Mouse (Mus musculus) megakaryocyte, embryonic 14.5 days (primary cell): Measurements from ENCODE around the gene Paxx. TPM values are rescaled to one million over a fixed set of nuclear protein-coding genes. Genes with fewer than 3 reads are reported as not detected.
A peak's percentile ranks its signal among the peaks of the same experiment; 100 is the strongest.

Source experiments
- H3K27me3 ChIP-seq: replicated peaks from 2 replicates; pipeline ENCODE3; 2012; ENCODE audit warnings: inconsistent platforms
- H3K36me3 ChIP-seq: replicated peaks from 2 replicates; pipeline ENCODE3; 2012; ENCODE audit warnings: low read length, inconsistent platforms, mixed read lengths
- H3K4me1 ChIP-seq: 2 replicates; pipeline ENCODE4 v1.6.1; 2012; ENCODE audit warnings: inconsistent platforms
- H3K4me3 ChIP-seq: replicated peaks from 2 replicates; pipeline ENCODE3; 2012; ENCODE audit warnings: moderate library complexity, mild to moderate bottlenecking, inconsistent platforms
- H3K9me3 ChIP-seq: 2 replicates; pipeline ENCODE4 v1.6.1; 2012; ENCODE audit warnings: inconsistent platforms
- FLI1 ChIP-seq: IDR thresholded peaks from 2 replicates; pipeline ENCODE4 v1.6.1; 2012; ENCODE audit warnings: low read length, inconsistent platforms, mixed read lengths
- GATA1 ChIP-seq: IDR thresholded peaks from 3 replicates; pipeline ENCODE4 v1.6.1; 2012; ENCODE audit warnings: mixed read lengths, low read length, inconsistent platforms, borderline replicate concordance
- polyA plus RNA-seq: library from polyadenylated mRNA; stranded (reverse); fragments of >175 nt; gene quantifications from 2 replicates; pipeline ENCODE4 v1.2.3, GENCODE M21; 2012; ENCODE audit warnings: low replicate concordance; ENCODE audit not compliant: insufficient read depth

The Paxx gene
- polyA plus RNA-seq, 1 experiment: 52.3 TPM

DNA sequence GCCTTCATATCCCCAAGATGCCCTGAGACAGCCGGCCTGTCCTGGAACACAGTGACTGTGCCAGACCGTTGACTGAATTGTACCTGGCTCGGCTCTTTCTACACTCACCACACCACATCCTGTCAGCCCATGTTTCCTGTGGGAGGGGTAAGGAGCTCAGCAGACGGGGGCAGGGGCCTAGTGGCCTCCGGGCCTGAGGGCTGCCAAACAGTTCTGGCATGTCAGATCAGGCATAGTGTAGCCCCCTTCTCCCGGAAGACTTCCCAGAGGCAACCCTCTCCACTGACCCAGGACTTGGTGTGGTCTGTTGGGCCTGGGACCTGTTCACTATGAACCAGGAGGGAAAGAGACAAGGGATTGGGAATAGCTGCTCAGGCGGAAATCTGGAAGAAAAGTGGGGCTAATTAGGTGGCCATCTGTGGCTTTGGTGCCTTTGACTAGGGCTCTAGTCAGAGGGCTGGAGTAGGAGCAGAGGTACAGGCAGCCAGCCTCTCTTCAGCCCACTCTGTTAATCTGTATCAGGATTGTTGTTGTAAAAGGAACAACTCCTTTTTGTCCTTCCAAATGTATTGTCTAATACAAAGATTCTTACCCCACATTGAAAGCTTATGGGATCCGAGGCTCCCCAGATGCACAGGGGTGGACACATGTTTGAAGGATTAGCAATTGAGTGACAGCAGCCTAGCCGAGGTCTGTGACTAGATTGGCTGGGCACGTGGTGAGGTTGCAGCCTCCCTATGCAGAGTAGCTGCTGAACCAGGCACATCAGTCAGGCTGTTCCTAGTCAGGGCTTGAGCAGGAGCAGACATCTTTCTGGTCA, 5.1 kb upstream of the Paxx start:
- Histone ChIP-seq H3K4me1 (peaks cover 78% of the 10 kb centered on the region), H3K9me3 (no peaks in the 10 kb centered on the region), H3K27me3 (peaks cover 25% of the 10 kb centered on the region), H3K4me3 (peak overlapping the region; percentile 74), H3K36me3 (no peaks in the 10 kb centered on the region)
- TF ChIP-seq FLI1: no peak
- no peak for TF ChIP-seq GATA1

DNA sequence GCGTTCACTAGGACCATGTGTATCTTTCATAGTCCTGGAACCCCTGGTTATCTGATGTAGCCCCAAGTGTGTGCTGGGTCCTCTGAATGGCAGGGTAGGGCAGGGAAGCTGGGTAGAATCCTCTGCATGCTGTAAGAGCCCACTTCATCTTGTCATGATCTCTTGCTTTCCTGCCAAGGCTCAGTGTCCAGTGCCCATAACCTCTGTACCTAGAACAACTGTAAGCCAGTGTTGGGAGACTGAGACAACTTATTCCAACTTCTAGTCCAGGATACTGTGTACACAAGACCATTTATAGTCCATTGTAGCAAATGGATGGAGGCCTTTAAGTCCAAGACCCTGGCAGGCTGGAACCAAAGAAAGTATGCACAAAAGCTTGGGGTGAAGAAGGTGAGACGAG, 4.4 kb upstream of the Paxx start:
- Histone ChIP-seq H3K4me3 (peak overlapping the region; percentile 74), H3K36me3 (no peaks in the 10 kb centered on the region), H3K9me3 (no peaks in the 10 kb centered on the region), H3K4me1 (peaks cover 79% of the 10 kb centered on the region), H3K27me3 (peaks cover 21% of the 10 kb centered on the region)
- no peak for TF ChIP-seq GATA1
- no peak for TF ChIP-seq FLI1

DNA sequence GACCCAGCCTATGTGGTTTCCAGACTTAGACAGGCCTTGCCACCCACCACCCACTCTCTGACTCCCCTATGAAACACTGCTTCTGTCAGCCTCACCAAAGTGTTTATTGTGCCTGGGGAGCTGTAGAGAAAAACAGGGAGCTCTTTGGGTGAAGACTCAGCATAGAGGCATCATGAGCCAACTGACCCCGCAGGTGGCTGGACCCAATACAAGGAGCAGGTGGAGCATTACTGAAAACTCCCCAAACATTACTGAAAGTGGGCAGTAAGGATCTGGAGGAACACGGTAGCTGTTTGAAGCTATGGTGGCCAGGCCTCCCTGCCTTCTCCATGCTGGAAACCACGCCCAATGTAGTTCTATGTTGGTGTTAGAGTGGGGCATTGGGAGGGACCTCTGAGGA, 2.7 kb upstream of the Paxx start:
- TF ChIP-seq FLI1: no peak
- TF ChIP-seq GATA1: no peak
- H3K9me3 ChIP-seq: no peaks in the 10 kb centered on the region
- H3K4me1 ChIP-seq: peaks cover 78% of the 10 kb centered on the region
- H3K36me3 ChIP-seq: peaks cover 14% of the 10 kb centered on the region
- H3K27me3 ChIP-seq: peaks cover 5% of the 10 kb centered on the region
- H3K4me3 ChIP-seq: no peak overlapping the region

DNA sequence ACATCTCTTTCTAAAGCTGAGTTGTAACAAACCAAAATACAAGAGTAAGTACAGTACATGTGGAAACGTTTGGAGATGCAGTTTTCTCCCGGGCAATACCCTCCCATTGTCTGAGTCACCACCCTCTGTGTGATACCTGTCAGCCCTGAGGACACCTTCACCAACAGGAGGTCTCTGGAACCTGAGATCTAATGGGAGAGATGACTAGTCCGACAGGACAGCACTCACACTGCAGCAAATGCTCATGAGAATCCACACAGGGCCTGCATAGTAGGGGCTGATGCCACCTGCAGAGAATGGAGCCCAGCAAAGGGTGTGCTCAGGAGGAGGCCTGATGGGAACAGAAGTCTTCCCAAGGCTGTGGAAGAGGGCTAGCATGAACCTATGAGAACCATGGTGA, 513 bp upstream of the Paxx start:
- no peak for TF ChIP-seq GATA1
- TF ChIP-seq FLI1: no peak
- peaks cover 64% of the 10 kb centered on the region for H3K4me1 ChIP-seq
- peak overlapping the region; percentile 99 for H3K4me3 ChIP-seq
- peaks cover 33% of the 10 kb centered on the region for H3K36me3 ChIP-seq
- H3K9me3 ChIP-seq: no peaks in the 10 kb centered on the region
- peaks cover 3% of the 10 kb centered on the region for H3K27me3 ChIP-seq

DNA sequence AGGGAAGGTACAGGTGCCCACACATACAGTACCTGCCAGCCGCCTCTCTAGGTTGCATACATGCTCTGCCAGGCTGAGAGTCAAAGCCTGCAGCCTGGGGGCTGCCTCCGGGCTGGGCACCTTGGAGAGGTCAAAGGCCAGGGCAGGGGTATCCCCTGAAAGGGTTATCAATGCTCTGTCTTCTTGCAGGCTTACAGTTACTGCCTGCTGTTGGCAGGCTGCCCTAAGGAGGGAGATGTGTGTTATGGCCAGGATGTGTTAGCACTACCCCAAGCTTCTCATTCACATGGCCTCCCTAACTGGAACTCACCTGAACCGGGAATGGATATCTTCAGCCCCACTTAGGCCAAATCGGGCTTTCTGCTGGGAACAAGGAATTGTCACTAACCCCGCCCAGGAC, 759 bp downstream of the Paxx start:
- H3K4me3 ChIP-seq: peak overlapping the region; percentile 99
- H3K36me3 ChIP-seq: peaks cover 33% of the 10 kb centered on the region
- H3K27me3 ChIP-seq: peaks cover 3% of the 10 kb centered on the region
- no peaks in the 10 kb centered on the region for H3K9me3 ChIP-seq
- peaks cover 64% of the 10 kb centered on the region for H3K4me1 ChIP-seq
- no peak for TF ChIP-seq GATA1
- TF ChIP-seq FLI1: no peak

DNA sequence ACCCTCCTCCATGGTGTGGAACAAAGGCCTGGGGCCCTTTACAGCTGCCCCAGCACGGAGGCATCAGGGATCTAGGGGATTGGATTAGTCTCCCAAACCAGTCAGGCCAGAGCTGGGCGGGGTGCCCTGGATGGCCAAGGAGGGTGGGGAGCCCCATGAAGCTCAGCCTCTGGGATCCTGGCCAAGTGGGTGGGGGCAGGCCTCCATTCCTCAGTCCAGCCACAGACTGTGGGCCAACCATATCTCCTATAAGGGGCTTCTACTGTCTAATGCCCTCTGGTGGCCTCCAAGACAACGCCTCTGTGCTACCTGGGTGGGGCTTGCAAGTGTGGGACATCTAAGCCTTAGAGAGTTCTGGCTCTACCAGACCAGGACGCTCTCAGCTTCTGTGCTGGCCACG, 2.0 kb downstream of the Paxx start:
- Histone ChIP-seq H3K27me3 (peaks cover 3% of the 10 kb centered on the region), H3K36me3 (peaks cover 33% of the 10 kb centered on the region), H3K9me3 (no peaks in the 10 kb centered on the region), H3K4me3 (no peak overlapping the region), H3K4me1 (peaks cover 55% of the 10 kb centered on the region)
- TF ChIP-seq FLI1 (no peak), GATA1 (no peak)

DNA sequence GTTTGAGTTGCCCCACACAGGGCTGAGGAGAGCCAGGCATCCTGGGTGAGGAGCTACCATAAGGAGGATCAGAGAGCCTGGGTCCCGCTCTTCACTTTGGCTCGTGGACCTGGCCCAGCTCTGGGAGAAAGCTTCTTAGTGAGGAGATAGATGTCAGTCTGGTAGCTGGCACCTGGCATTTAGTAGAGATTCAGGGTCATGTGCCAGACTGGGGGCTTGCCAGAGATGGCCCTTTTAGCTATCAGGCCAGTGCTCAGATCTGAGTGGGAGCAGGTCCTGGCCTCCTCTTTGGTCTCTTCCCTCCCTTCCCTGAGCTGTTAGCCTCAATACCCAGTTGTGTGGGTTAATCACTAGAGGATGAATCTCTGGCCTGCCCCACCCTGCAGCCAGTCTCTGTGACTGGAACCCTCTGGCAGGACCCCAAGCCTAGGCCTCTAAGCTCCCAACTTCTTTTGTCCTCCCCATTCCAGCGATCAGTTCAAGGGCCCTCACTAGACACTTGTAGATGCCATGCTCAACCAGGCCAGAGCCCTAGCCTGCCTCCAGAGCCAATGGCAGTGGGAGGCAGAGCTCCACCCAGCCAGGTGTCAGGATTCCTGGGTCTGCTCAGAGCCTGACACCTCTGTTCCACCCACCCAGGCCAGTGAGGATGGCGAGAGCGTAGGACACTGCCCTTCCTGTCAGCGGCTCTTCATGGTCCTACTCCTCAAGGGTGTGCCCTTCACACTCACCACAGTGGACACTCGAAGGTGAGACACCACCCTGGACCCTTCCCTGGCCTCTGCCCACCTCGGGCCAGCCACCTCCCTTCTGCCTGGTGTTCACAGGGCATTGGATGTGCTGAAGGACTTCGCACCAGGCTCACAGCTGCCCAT, 3.6 kb downstream of the Paxx start:
- no peak overlapping the region for H3K4me3 ChIP-seq
- H3K4me1 ChIP-seq: peaks cover 49% of the 10 kb centered on the region
- H3K36me3 ChIP-seq: peaks cover 33% of the 10 kb centered on the region
- H3K9me3 ChIP-seq: no peaks in the 10 kb centered on the region
- H3K27me3 ChIP-seq: peaks cover 3% of the 10 kb centered on the region
- no peak for TF ChIP-seq FLI1
- TF ChIP-seq GATA1: no peak

DNA sequence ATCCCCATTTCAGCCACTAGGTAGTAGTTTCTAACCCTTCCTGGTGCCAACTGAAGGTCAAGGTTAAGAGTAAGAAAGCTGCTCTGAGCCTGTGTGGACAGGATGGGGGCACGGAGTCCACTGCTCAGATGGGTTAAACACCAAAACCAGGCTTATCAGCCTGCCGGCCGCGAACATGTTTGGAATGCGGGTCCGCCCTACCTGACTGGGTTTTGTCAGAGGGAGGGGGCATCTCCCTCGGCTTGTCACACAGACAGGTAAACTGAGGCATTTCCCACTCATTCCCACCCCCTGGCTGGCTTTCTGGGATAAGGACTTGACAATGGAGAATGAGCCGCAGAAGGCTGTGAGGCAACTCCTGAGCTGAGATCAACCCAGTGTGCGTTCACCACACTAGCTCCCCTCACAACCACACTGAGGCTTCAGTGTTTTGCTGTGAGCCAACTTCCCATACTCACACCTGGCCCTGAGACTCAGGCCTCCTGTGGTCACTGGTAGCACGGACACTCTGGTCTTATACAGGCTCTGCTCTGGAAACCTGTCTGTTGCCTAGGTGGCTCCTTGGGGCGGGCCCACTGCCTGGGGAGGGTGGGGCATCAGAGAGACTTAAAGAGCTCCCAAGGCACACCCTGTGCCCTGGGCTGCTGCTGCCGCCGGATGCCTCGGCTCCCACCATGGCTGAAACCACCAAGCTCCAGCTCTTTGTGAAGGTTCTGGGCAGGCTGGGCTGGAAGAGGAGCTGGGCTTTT, 4.5 kb downstream of the Paxx start, which contains the start of gene Clic3:
TSS of gene Clic3 (plus strand) at position 634 of the 749 bp plus-strand sequence.
- TF ChIP-seq GATA1: no peak
- no peak for TF ChIP-seq FLI1
- H3K4me3 ChIP-seq: peak within 1 kb of the TSS; percentile 35

DNA sequence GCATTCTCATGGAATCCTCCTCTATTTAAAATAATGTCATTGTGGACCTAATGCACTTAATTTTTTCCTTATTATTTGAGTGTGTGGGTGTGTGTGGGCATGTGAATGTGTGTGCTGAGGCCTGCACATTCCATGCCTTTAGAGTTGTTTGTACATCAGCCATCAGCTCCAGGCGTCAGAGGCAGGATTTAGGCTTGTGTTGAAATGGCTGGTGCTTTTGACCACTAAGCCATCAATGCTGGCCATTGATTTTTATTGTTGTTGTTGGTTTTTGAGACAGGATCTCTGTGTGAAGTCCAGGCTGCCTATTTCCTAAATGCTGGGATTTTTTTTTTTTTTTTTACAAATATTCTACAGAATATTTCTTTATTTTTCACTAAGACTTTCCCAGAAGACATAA, 7.9 kb downstream of the Paxx start:
- H3K27me3 ChIP-seq: peaks cover 3% of the 10 kb centered on the region
- H3K9me3 ChIP-seq: no peaks in the 10 kb centered on the region
- no peak for TF ChIP-seq GATA1
- TF ChIP-seq FLI1: no peak
- peaks cover 27% of the 10 kb centered on the region for H3K36me3 ChIP-seq
- H3K4me1 ChIP-seq: peaks cover 23% of the 10 kb centered on the region
- H3K4me3 ChIP-seq: no peak overlapping the region

More for the DNA sequence above, 4.5 kb downstream of the Paxx start, which contains the start of gene Clic3:
- H3K4me1 ChIP-seq: peaks cover 43% of the 10 kb centered on the region
- peaks cover 33% of the 10 kb centered on the region for H3K36me3 ChIP-seq
- H3K27me3 ChIP-seq: peaks cover 3% of the 10 kb centered on the region
- no peaks in the 10 kb centered on the region for H3K9me3 ChIP-seq
